Mouse (Mus musculus): ENCODE results near the gene Exoc1. TPM values are rescaled to one million over a fixed set of nuclear protein-coding genes. Genes with fewer than 3 reads are reported as not detected.

Gene Exoc1
- polyA plus RNA-seq, 1 experiment from 2014 or later, result 37.6 TPM

DNA sequence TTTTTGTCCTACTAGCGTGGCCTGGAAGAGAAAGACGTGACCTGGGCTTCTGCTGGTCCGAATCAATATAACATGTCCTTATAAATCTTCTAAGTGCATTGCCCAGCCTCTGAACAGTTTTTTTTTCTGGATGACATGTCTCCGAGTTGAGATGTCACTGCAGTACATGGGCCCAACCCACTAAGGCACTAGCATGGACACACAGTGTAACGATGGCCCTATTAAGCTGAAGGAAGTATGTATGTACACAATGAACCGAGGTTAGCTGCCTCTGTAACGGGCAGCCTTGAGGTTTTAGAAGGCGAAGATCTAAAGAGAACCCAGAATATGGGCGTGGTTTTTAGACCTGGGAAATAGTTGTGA is 574 bp downstream of the Exoc1 start:
- no peak for TF ChIP-seq CTCF (IDR thresholded peaks at IDR 0.05; ENCODE audit: low read depth)
- H3K27ac ChIP-seq (ENCODE audit: low read depth), result peak overlapping the region; percentile 91
- H3K4me2 ChIP-seq, result peak overlapping the region; percentile 91
- no peaks in the 10 kb centered on the region for H3K9me3 ChIP-seq (ENCODE audit: low read depth, low read length)
- H3K36me3 ChIP-seq (ENCODE audit: insufficient read depth), result no peaks in the 10 kb centered on the region
- WGBS, result 4% methylated on average over 9 of the region's 9 CpGs
- H3K4me3 ChIP-seq (ENCODE audit: low read depth, low read length), result peak overlapping the region; percentile 85
- DNase-seq (no peak), ATAC-seq (ENCODE audit: insufficient read depth) (peak; percentile 34; the same call in 1 of the 2 replicates)
- no peaks in the 10 kb centered on the region for H3K27me3 ChIP-seq (ENCODE audit: insufficient read depth, low read length)
- peaks cover 9% of the 10 kb centered on the region for H3K4me1 ChIP-seq (ENCODE audit: insufficient read depth)
- H3K9ac ChIP-seq, result peak overlapping the region; percentile 78

DNA sequence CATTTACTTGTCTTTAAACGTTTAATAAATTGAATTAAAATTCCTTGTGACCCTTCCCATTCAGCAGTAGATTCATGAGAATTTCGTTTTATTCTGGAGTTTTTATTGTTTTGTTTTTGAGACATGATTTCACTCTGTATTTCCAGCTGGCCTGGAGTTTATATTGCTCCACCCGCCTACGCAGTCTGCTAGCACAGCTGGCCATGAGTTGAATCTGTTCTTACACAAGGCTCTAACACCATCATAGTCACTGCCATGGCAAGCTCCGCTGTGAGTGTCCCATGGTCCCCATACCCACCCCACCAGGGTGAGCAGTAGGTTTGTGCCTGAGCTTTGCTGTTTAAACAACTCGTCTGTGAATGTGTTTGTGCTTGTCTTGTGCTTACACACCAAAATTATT is 4.1 kb downstream of the Exoc1 start:
- DNase-seq (no peak), ATAC-seq (ENCODE audit: insufficient read depth) (no peak)
- Histone ChIP-seq H3K4me3 (ENCODE audit: low read depth, low read length) (no peak overlapping the region), H3K36me3 (ENCODE audit: insufficient read depth) (peaks cover 23% of the 10 kb centered on the region), H3K9me3 (ENCODE audit: low read depth, low read length) (no peaks in the 10 kb centered on the region), H3K4me2 (no peak overlapping the region), H3K27ac (ENCODE audit: low read depth) (no peak overlapping the region), H3K9ac (no peak overlapping the region), H3K27me3 (ENCODE audit: insufficient read depth, low read length) (no peaks in the 10 kb centered on the region), H3K4me1 (ENCODE audit: insufficient read depth) (peaks cover 9% of the 10 kb centered on the region)
- no peak for TF ChIP-seq CTCF (IDR thresholded peaks at IDR 0.05; ENCODE audit: low read depth)
- 80% methylated on average over 6 of the region's 6 CpGs for WGBS

DNA sequence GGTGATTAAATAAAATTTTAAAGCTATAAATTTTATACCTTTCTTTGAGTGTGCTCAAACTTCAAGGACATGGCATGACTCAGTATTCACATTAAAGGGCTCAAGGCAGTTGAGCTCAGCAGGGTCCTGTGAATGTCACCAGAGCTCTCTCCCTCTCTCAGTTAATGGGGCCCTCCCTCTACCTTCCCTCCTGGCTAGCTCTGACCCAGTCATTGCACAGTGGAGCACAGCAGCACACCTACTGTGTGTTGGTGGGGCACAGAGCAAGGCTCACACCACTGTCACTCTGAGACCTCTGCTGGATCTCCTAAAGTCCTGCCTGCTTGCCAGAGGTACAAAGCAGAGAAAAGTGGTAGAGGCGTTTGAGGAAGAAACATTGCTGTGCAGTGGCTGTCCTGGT is 7.1 kb downstream of the Exoc1 start:
- no peak for DNase-seq
- H3K27me3 ChIP-seq (ENCODE audit: insufficient read depth, low read length), result no peaks in the 10 kb centered on the region
- no peak overlapping the region for H3K27ac ChIP-seq (ENCODE audit: low read depth)
- 63% methylated on average over 1 of the region's 1 CpGs for WGBS
- H3K4me1 ChIP-seq (ENCODE audit: insufficient read depth), result no peaks in the 10 kb centered on the region
- H3K4me2 ChIP-seq, result no peak overlapping the region
- peaks cover 40% of the 10 kb centered on the region for H3K36me3 ChIP-seq (ENCODE audit: insufficient read depth)
- H3K9me3 ChIP-seq (ENCODE audit: low read depth, low read length), result no peaks in the 10 kb centered on the region
- H3K9ac ChIP-seq, result no peak overlapping the region
- ATAC-seq (ENCODE audit: insufficient read depth), result no peak
- TF ChIP-seq CTCF (IDR thresholded peaks at IDR 0.05; ENCODE audit: low read depth), result no peak
- H3K4me3 ChIP-seq (ENCODE audit: low read depth, low read length), result no peak overlapping the region

DNA sequence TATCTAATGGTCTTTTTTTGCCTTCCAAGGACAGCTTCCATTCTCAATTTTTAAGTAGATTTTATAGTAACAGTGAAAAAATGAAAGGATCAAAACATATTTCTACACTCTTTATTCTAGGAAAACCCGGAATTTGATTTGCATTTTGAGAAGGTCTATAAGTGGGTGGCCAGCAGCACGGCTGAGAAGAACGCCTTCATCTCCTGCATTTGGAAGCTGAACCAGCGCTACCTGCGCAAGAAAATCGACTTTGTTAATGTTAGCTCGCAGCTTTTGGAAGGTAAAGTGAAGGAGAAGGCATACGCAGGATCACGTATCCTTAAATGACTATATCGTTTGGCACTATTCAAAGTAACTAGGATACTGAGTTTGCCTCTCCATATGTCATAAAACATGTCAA is 8.5 kb downstream of the Exoc1 start:
- no peak for TF ChIP-seq CTCF (IDR thresholded peaks at IDR 0.05; ENCODE audit: low read depth)
- no peak overlapping the region for H3K4me3 ChIP-seq (ENCODE audit: low read depth, low read length)
- ATAC-seq (ENCODE audit: insufficient read depth), result no peak
- H3K9me3 ChIP-seq (ENCODE audit: low read depth, low read length), result no peaks in the 10 kb centered on the region
- H3K4me1 ChIP-seq (ENCODE audit: insufficient read depth), result no peaks in the 10 kb centered on the region
- WGBS, result 94% methylated on average over 10 of the region's 10 CpGs
- H3K27me3 ChIP-seq (ENCODE audit: insufficient read depth, low read length), result no peaks in the 10 kb centered on the region
- DNase-seq, result no peak
- H3K4me2 ChIP-seq, result no peak overlapping the region
- no peak overlapping the region for H3K27ac ChIP-seq (ENCODE audit: low read depth)
- peaks cover 51% of the 10 kb centered on the region for H3K36me3 ChIP-seq (ENCODE audit: insufficient read depth)
- no peak overlapping the region for H3K9ac ChIP-seq

DNA sequence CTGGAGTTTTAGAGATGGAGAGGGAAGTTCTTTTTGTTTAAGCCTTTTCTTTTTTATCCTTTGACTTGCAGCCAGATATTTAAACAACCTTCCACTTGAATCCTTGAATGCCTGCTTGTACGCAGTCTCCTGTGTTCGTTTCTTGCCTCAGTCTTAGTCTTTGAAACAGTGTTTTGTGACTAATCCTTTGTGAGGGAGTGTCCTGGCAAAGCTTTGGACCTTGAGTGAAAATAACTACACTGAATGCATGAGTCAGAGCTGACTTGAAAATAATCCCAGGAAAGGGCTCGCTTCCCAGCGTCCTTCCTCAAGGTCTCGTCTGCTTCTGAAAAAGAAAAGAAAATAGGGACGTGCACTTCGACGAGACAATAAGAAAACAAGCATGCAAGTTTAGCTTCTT is 11.1 kb downstream of the Exoc1 start:
- H3K27ac ChIP-seq (ENCODE audit: low read depth), result no peak overlapping the region
- TF ChIP-seq CTCF (IDR thresholded peaks at IDR 0.05; ENCODE audit: low read depth), result no peak
- no peaks in the 10 kb centered on the region for H3K27me3 ChIP-seq (ENCODE audit: insufficient read depth, low read length)
- H3K9ac ChIP-seq, result no peak overlapping the region
- H3K9me3 ChIP-seq (ENCODE audit: low read depth, low read length), result no peaks in the 10 kb centered on the region
- no peak for ATAC-seq (ENCODE audit: insufficient read depth)
- peaks cover 75% of the 10 kb centered on the region for H3K36me3 ChIP-seq (ENCODE audit: insufficient read depth)
- no peaks in the 10 kb centered on the region for H3K4me1 ChIP-seq (ENCODE audit: insufficient read depth)
- no peak overlapping the region for H3K4me3 ChIP-seq (ENCODE audit: low read depth, low read length)
- DNase-seq, result no peak
- H3K4me2 ChIP-seq, result no peak overlapping the region
- WGBS, result 87% methylated on average over 8 of the region's 8 CpGs

DNA sequence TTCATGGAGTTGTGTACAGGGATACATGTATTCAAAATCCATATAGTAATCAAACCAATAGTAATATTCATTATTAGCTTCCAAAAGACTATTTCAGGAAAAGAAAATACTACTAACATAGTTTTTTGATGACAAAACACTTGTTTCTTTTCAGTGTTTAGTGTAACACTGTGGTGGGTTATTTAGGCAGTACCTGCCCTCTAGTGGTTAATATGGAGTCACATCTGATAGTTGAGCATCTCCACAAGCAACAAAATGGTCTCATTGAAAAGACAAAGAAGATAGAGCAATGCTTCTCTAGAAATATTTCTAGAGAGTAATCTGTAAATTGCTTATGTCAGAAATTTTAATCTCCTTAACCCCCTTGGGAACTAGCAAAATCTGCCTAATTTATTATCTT is 11.7 kb downstream of the Exoc1 start:
- no peak for ATAC-seq (ENCODE audit: insufficient read depth)
- Histone ChIP-seq H3K27ac (ENCODE audit: low read depth) (no peak overlapping the region), H3K9ac (no peak overlapping the region), H3K4me2 (no peak overlapping the region), H3K36me3 (ENCODE audit: insufficient read depth) (peaks cover 75% of the 10 kb centered on the region), H3K27me3 (ENCODE audit: insufficient read depth, low read length) (no peaks in the 10 kb centered on the region), H3K9me3 (ENCODE audit: low read depth, low read length) (no peaks in the 10 kb centered on the region), H3K4me1 (ENCODE audit: insufficient read depth) (no peaks in the 10 kb centered on the region), H3K4me3 (ENCODE audit: low read depth, low read length) (no peak overlapping the region)
- DNase-seq, result peak; percentile 57
- TF ChIP-seq CTCF (IDR thresholded peaks at IDR 0.05; ENCODE audit: low read depth), result peak; percentile 64

DNA sequence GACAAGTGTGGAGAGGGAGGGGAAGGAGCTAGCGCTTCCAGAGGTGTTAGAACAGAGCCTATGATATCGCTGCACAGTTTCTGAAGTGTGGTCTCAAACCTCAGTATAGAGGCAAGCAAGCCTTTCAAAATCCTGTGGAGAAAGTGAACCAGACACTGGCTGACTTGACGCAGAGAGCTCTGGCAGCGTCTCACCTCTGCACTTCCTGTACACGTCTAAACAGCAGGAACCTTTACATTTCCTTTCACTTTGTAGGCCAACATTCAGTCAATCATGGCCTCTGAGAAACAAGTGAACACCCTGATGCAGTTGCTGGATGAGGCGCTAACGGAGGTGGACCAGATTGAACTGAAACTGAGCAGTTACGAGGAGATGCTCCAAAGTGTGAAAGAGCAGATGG is 14.1 kb downstream of the Exoc1 start:
- ATAC-seq (ENCODE audit: insufficient read depth), result no peak

DNA sequence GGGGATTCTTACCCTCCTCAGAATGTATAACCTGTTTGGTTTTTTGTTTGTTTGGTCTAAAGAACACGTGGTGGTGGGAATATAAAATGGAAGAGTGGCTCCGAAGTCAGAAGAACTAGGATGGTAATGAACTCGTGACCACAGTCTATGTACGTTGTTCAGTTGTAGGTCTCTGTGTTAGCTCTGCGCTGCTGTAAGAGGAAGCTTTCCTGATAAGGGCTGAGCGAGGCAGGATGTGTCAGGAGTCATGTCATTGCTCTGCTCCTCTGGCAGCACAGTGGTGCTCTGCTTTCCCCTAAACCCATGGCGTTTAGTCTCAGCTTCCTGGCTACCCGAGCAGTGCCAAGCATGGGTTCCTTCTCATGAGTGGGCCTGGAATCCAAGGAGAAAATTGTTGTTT is 21.3 kb downstream of the Exoc1 start:
- no peaks in the 10 kb centered on the region for H3K9me3 ChIP-seq (ENCODE audit: low read depth, low read length)
- peaks cover 32% of the 10 kb centered on the region for H3K36me3 ChIP-seq (ENCODE audit: insufficient read depth)
- H3K27me3 ChIP-seq (ENCODE audit: insufficient read depth, low read length), result no peaks in the 10 kb centered on the region
- no peaks in the 10 kb centered on the region for H3K4me1 ChIP-seq (ENCODE audit: insufficient read depth)
- H3K4me3 ChIP-seq (ENCODE audit: low read depth, low read length), result no peak overlapping the region
- no peak overlapping the region for H3K27ac ChIP-seq (ENCODE audit: low read depth)
- TF ChIP-seq CTCF (IDR thresholded peaks at IDR 0.05; ENCODE audit: low read depth), result no peak
- no peak for ATAC-seq (ENCODE audit: insufficient read depth)
- H3K4me2 ChIP-seq, result no peak overlapping the region
- no peak for DNase-seq
- no peak overlapping the region for H3K9ac ChIP-seq
- 71% methylated on average over 8 of the region's 8 CpGs for WGBS

More for the DNA sequence above, 14.1 kb downstream of the Exoc1 start:
- Histone ChIP-seq H3K4me3 (ENCODE audit: low read depth, low read length) (no peak overlapping the region), H3K27me3 (ENCODE audit: insufficient read depth, low read length) (no peaks in the 10 kb centered on the region), H3K27ac (ENCODE audit: low read depth) (no peak overlapping the region), H3K4me2 (no peak overlapping the region), H3K9me3 (ENCODE audit: low read depth, low read length) (no peaks in the 10 kb centered on the region), H3K36me3 (ENCODE audit: insufficient read depth) (peaks cover 61% of the 10 kb centered on the region), H3K4me1 (ENCODE audit: insufficient read depth) (no peaks in the 10 kb centered on the region), H3K9ac (no peak overlapping the region)
- WGBS, result 84% methylated on average over 8 of the region's 8 CpGs
- DNase-seq, result no peak
- TF ChIP-seq CTCF (IDR thresholded peaks at IDR 0.05; ENCODE audit: low read depth), result no peak

Data from lung, embryonic 14.5 days (tissue).